In the genomic region with DNA sequence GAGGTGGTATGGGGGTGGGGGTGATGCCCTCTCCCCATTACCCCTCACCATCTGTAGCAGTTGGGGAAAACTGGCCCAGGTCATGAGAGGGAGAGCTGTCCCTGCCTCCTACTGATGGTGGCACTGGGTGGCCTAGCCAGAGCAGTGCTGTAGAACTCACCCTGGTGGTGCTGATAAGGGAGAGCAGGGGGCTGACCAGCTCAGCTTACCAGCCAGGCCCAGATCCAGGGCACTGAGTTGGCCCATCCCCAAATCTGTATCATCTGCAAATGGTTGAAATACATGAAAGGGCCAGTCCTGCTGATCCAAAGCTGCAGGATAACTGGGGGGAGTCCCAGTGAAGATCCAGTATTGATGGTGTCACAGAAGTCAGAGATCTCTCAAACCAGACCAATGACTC, we compare ENCODE assay signal across 18 mouse cellular contexts. TPM values are rescaled to one million over a fixed set of nuclear protein-coding genes. Genes with fewer than 3 reads are reported as not detected.
A peak's percentile ranks its signal among the peaks of the same experiment; 100 is the strongest.
DNase-seq lines count a peak whose midpoint lies in the region; ATAC-seq and TF ChIP-seq lines count a peak whose summit lies in the region.
"Had no signal": no experiment of that assay in that cellular context is flagged by ENCODE, and none has a peak within 500 bp of the region (broad histone marks: within the 10 kb centered on the region; RNA-seq: fewer than 3 reads in every experiment).

No protein-coding gene starts in this region.

- peak; percentile 9 for DNase-seq in spleen, adult 12 weeks (ENCODE audit: low spot score)
- DNase-seq in spleen, adult 18-20 months = no peak
- peak; percentile 34 for DNase-seq in ZHBTc4 (ENCODE audit: low read depth, low spot score)
- peak; percentile 60 for DNase-seq in liver, postnatal 0 days
- no peak for DNase-seq in adrenal gland, adult 2 months
- DNase-seq in adrenal gland, adult 8-10 months = no peak
- DNase-seq: cerebellum, postnatal 14 days; gastrocnemius, postnatal 10 days; heart, postnatal 10 days; lung, embryonic 14.5 days; right cerebral cortex, postnatal 4 days; thymus, postnatal 25 days had no signal

- 0 out of 2 replicates have a peak, but pooled peaks cover 8% of the 10 kb centered on the region for H3K36me3 ChIP-seq in liver, postnatal 0 days (replicated peaks; ENCODE audit: insufficient read depth, low read length)
- H3K36me3 ChIP-seq: forebrain, embryonic 15.5 days had no signal

- H3K4me3 ChIP-seq in liver, postnatal 0 days (ENCODE audit: low read depth, low read length) = no peak overlapping the region
- H3K4me3 ChIP-seq: embryonic facial prominence, embryonic 13.5 days; forebrain, embryonic 15.5 days; myocyte had no signal

- peak; percentile 56 for TF ChIP-seq CTCF in liver, postnatal 0 days (IDR thresholded peaks at IDR 0.05; ENCODE audit: low read depth)

- peak overlapping the region; percentile 87 for H3K27ac ChIP-seq in liver, postnatal 0 days (ENCODE audit: low read depth)
- H3K27ac ChIP-seq: embryonic facial prominence, embryonic 13.5 days; forebrain, embryonic 15.5 days had no signal

- H3K4me1 ChIP-seq in liver, postnatal 0 days (ENCODE audit: insufficient read depth) = peaks cover 36% of the 10 kb centered on the region

- H3K9ac ChIP-seq in liver, postnatal 0 days (replicated peaks) = 0 out of 2 replicates have a peak overlapping the region, but pooled peaks have one; percentile 53
- H3K9ac ChIP-seq: embryonic facial prominence, embryonic 13.5 days; forebrain, embryonic 15.5 days; lung, embryonic 14.5 days had no signal

- H3K4me2 ChIP-seq in liver, postnatal 0 days (ENCODE audit: low read depth, low read length) = peak overlapping the region; percentile 61
- H3K4me2 ChIP-seq: embryonic facial prominence, embryonic 13.5 days; forebrain, embryonic 15.5 days; lung, embryonic 14.5 days had no signal

- H3K27me3 ChIP-seq in liver, postnatal 0 days (ENCODE audit: insufficient read depth, low read length) = no peaks in the 10 kb centered on the region
- H3K27me3 ChIP-seq: embryonic facial prominence, embryonic 13.5 days; forebrain, embryonic 15.5 days had no signal

- H3K9me3 ChIP-seq in liver, postnatal 0 days (ENCODE audit: low read length) = no peaks in the 10 kb centered on the region
- H3K9me3 ChIP-seq: embryonic facial prominence, embryonic 13.5 days; forebrain, embryonic 15.5 days had no signal

- peak; percentile 60 for ATAC-seq in liver, postnatal 0 days
- no peak for ATAC-seq in cerebellum, adult (ENCODE audit: insufficient number of reproducible peaks, low FRiP score, low TSS enrichment)
- ATAC-seq: activated CD4-positive, CD25-positive, alpha-beta regulatory T cell, adult 4 months; forebrain, embryonic 15.5 days had no signal

- no peak for TF ChIP-seq EP300 in liver, postnatal 0 days (IDR thresholded peaks at IDR 0.05; ENCODE audit: low read depth)

RNA-seq across cellular contexts. Expression of a gene that starts 5.1 kb away (rescaled TPM):
- polyA plus RNA-seq in liver, postnatal 0 days (2015; fragmentation: Nextera tagmentation; extraction: Ambion mirVana) = 65.6 and 98.1 TPM in 2 replicates
- 10 to 100 TPM; 14.4 to 17.5 TPM for total RNA-seq in adrenal gland, adult 2 months (2021)
- 27.3 and 36.1 TPM in 2 replicates for polyA plus RNA-seq in adrenal gland, adult 2 months (2012; rRNA removed)
- 10 to 100 TPM; 11.4 to 31.1 (median 21.4) TPM for total RNA-seq in adrenal gland, adult 8-10 months (2022)

RNA-seq across cellular contexts. Expression of a gene that starts 21.0 kb away (rescaled TPM):
- polyA plus RNA-seq in liver, postnatal 0 days (2015; fragmentation: Nextera tagmentation; extraction: Ambion mirVana) = not detected in 2 replicates
- not detected for total RNA-seq in adrenal gland, adult 2 months (2021)
- polyA plus RNA-seq in adrenal gland, adult 2 months (2012; rRNA removed) = not detected in 2 replicates
- not detected for total RNA-seq in adrenal gland, adult 8-10 months (2022)
- total RNA-seq: gastrocnemius, postnatal 10 days; heart, postnatal 10 days; left cerebral cortex, postnatal 25 days had no signal
- polyA plus RNA-seq: embryonic facial prominence, embryonic 13.5 days; forebrain, embryonic 15.5 days; lung, embryonic 14.5 days; myocyte had no signal

RNA-seq across cellular contexts. Expression of a gene that starts 45.4 kb away (rescaled TPM):
- not detected in 2 replicates for polyA plus RNA-seq in liver, postnatal 0 days (2015; fragmentation: Nextera tagmentation; extraction: Ambion mirVana)
- not detected for total RNA-seq in adrenal gland, adult 2 months (2021)
- not detected in 2 replicates for polyA plus RNA-seq in adrenal gland, adult 2 months (2012; rRNA removed)
- not detected for total RNA-seq in adrenal gland, adult 8-10 months (2022)
- total RNA-seq: heart, postnatal 10 days; left cerebral cortex, postnatal 25 days had no signal
- polyA plus RNA-seq: activated CD4-positive, CD25-positive, alpha-beta regulatory T cell, adult 4 months; embryonic facial prominence, embryonic 13.5 days; forebrain, embryonic 15.5 days; myocyte had no signal

RNA-seq across cellular contexts. Expression of a gene that starts 53.2 kb away (rescaled TPM):
- 198 and 215 TPM in 2 replicates for polyA plus RNA-seq in liver, postnatal 0 days (2015; fragmentation: Nextera tagmentation; extraction: Ambion mirVana)
- total RNA-seq in adrenal gland, adult 2 months (2021) = 100 to 1,000 TPM in 1 of 2 experiments, 10 to 100 TPM in 1; 99.6 to 109 TPM
- 380 and 502 TPM in 2 replicates for polyA plus RNA-seq in adrenal gland, adult 2 months (2012; rRNA removed)
- 100 to 1,000 TPM in 2 of 4 experiments, 10 to 100 TPM in 2; 81.0 to 121 (median 98.4) TPM for total RNA-seq in adrenal gland, adult 8-10 months (2022)

RNA-seq across cellular contexts. Expression of a gene that starts 56.4 kb away (rescaled TPM):
- polyA plus RNA-seq in liver, postnatal 0 days (2015; fragmentation: Nextera tagmentation; extraction: Ambion mirVana) = 0.08 and 0.20 TPM in 2 replicates
- total RNA-seq in adrenal gland, adult 2 months (2021) = under 1 TPM; 0.31 to 0.66 TPM
- polyA plus RNA-seq in adrenal gland, adult 2 months (2012; rRNA removed) = 0.03 and 0.08 TPM in 2 replicates
- total RNA-seq in adrenal gland, adult 8-10 months (2022) = under 1 TPM; 0.17 to 0.65 (median 0.46) TPM
- polyA plus RNA-seq: activated CD4-positive, CD25-positive, alpha-beta regulatory T cell, adult 4 months had no signal

Comparison
In these comparisons a context has a peak if more than half of its experiments do, and no peak if none do; other contexts are left out.
1. DNase-seq: peak in spleen, adult 12 weeks (single experiment), ZHBTc4 (single experiment) and liver, postnatal 0 days (single experiment); none in spleen, adult 18-20 months (0 of 2), adrenal gland, adult 2 months (single experiment) and adrenal gland, adult 8-10 months (single experiment).